Mouse (Mus musculus) midbrain, postnatal 0 days (tissue): ENCODE measurements around the gene Zfp992. TPM values are rescaled to one million over a fixed set of nuclear protein-coding genes. Genes with fewer than 3 reads are reported as not detected.
"Not testable (repeated sequence)": the region's sequence is repeated elsewhere in the genome, so short reads cannot be mapped to it uniquely, and the experiment has no call there.

ENCODE experiments used
- ATAC-seq: fragments of 200-750 bp; cut with Nextera tagmentation; 2 replicates; pipeline ENCODE4 v1.8.0; 2017; ENCODE audit warnings: moderate number of reproducible peaks, mild to moderate bottlenecking, moderate TSS enrichment, moderate library complexity; ENCODE audit not compliant: low FRiP score
- DNase-seq: peaks from one replicate; pipeline ENCODE4 v3.0.0-alpha.2; 2015; ENCODE audit warnings: low spot score
- H3K27ac ChIP-seq: fragments of 300-500 bp; sonication (generic); 2 replicates; pipeline ENCODE4 v1.5.1; 2014; ENCODE audit warnings: low read depth, mild to moderate bottlenecking, low read length, mixed read lengths
- H3K27me3 ChIP-seq: fragments of 300-500 bp; sonication (generic); 2 replicates; pipeline ENCODE4 v1.6.1; 2014; ENCODE audit warnings: low read length, control low read depth, mixed read lengths; ENCODE audit not compliant: insufficient read depth
- H3K36me3 ChIP-seq: fragments of 300-500 bp; sonication (generic); 2 replicates; pipeline ENCODE4 v1.6.1; 2014; ENCODE audit warnings: low read length, control low read depth, mixed read lengths; ENCODE audit not compliant: insufficient read depth
- H3K4me1 ChIP-seq: fragments of 300-500 bp; sonication (generic); 2 replicates; pipeline ENCODE4 v1.6.1; 2014; ENCODE audit warnings: mild to moderate bottlenecking, control low read depth, antibody characterized with exemption, low read length, mixed read lengths; ENCODE audit not compliant: insufficient read depth
- H3K4me2 ChIP-seq: fragments of 300-500 bp; sonication (generic); 2 replicates; pipeline ENCODE4 v1.6.1; 2014; ENCODE audit warnings: low read depth, mild to moderate bottlenecking, low read length, mixed read lengths; ENCODE audit not compliant: poor library complexity, severe bottlenecking
- H3K4me3 ChIP-seq: fragments of 300-500 bp; sonication (generic); 2 replicates; pipeline ENCODE4 v1.5.1; 2014; ENCODE audit warnings: low read depth, mild to moderate bottlenecking, low read length, moderate library complexity
- H3K9ac ChIP-seq: fragments of 300-500 bp; sonication (generic); replicated peaks from 2 replicates; pipeline ENCODE4 v1.6.1; 2014; ENCODE audit warnings: mild to moderate bottlenecking, low read length, moderate library complexity, mixed read lengths; ENCODE audit not compliant: poor library complexity, severe bottlenecking
- H3K9me3 ChIP-seq: fragments of 300-500 bp; sonication (generic); 2 replicates; pipeline ENCODE4 v1.6.1; 2016; ENCODE audit warnings: low read length, control low read depth
- WGBS: fragments of 180-500 bp; shearing (Covaris S2); extraction: QIAGEN DNeasy Blood & Tissue Kit; methylation state at CpG from one replicate; pipeline ENCODE4 v1.1.7; 2014; 5-methylcytosine and 5-hydroxymethylcytosine counted together
- polyA plus RNA-seq: library from polyadenylated mRNA; unstranded; fragments of >200 nt; fragmentation: Nextera tagmentation; extraction: Ambion mirVana; gene quantifications from 2 replicates; pipeline ENCODE4 v1.2.1, GENCODE M21; 2015
- total RNA-seq: library from RNA; depleted of rRNA; stranded (reverse); fragments of >200 nt; gene quantifications from 2 replicates; pipeline ENCODE4 v1.2.3, GENCODE M21; 2014; rRNA removed

Zfp992 gene
- total RNA-seq, result 2.8 and 5.2 TPM in 2 replicates
- polyA plus RNA-seq, result 0.73 and 1.3 TPM in 2 replicates

- not testable (repeated sequence) for H3K4me1 ChIP-seq, H3K4me2 ChIP-seq, H3K27ac ChIP-seq, DNase-seq, H3K4me3 ChIP-seq, H3K36me3 ChIP-seq, H3K27me3 ChIP-seq, H3K9ac ChIP-seq
- H3K9me3 ChIP-seq, result peaks cover 47% of the 10 kb centered on the region
- 90% methylated on average over 2 of the region's 2 CpGs for WGBS
- ATAC-seq, result 0 out of 2 replicates have a peak, but pooled peaks have one; percentile 47
These were observed at the start of gene Zfp992 for GRCm38 (mm10) chr4:146448950-146449349. Zfp992 (plus strand) TSS chr4:146449023.

- H3K4me1 ChIP-seq, H3K27ac ChIP-seq, H3K4me2 ChIP-seq, H3K9ac ChIP-seq, H3K27me3 ChIP-seq, DNase-seq, ATAC-seq, H3K36me3 ChIP-seq, H3K4me3 ChIP-seq: not testable (repeated sequence)
- H3K9me3 ChIP-seq, result peaks cover 14% of the 10 kb centered on the region
- 0% methylated on average over 1 of the region's 1 CpGs for WGBS
These were observed 19.4 kb upstream of the Zfp992 start for GRCm38 (mm10) chr4:146429467-146429866.

- H3K9ac ChIP-seq, H3K27me3 ChIP-seq, H3K4me2 ChIP-seq, H3K4me1 ChIP-seq, H3K4me3 ChIP-seq, DNase-seq, H3K27ac ChIP-seq, H3K36me3 ChIP-seq, ATAC-seq: not testable (repeated sequence)
- H3K9me3 ChIP-seq, result peaks cover 16% of the 10 kb centered on the region
- 66% methylated on average over 2 of the region's 2 CpGs for WGBS
These were observed 17.9 kb upstream of the Zfp992 start for GRCm38 (mm10) chr4:146430876-146431275.

GRCm38 (mm10) chr4:146435539-146435938, 13.3 kb upstream of the Zfp992 start:
- not testable (repeated sequence) for ATAC-seq, H3K4me2 ChIP-seq, H3K27ac ChIP-seq, H3K9ac ChIP-seq, H3K36me3 ChIP-seq, H3K27me3 ChIP-seq, DNase-seq, H3K4me1 ChIP-seq, H3K4me3 ChIP-seq
- WGBS, result 83% methylated on average over 2 of the region's 2 CpGs
- peaks cover 18% of the 10 kb centered on the region for H3K9me3 ChIP-seq

- not testable (repeated sequence) for H3K36me3 ChIP-seq, H3K4me3 ChIP-seq, ATAC-seq, H3K27me3 ChIP-seq, H3K9ac ChIP-seq, H3K4me1 ChIP-seq, H3K27ac ChIP-seq, H3K4me2 ChIP-seq, DNase-seq
- peaks cover 14% of the 10 kb centered on the region for H3K9me3 ChIP-seq
- 78% methylated on average over 1 of the region's 2 CpGs for WGBS
These were observed 11.6 kb upstream of the Zfp992 start for GRCm38 (mm10) chr4:146437256-146437655.

GRCm38 (mm10) chr4:146444345-146444744, 4.5 kb upstream of the Zfp992 start:
- H3K4me1 ChIP-seq, H3K27ac ChIP-seq, DNase-seq, H3K4me2 ChIP-seq, ATAC-seq, H3K36me3 ChIP-seq, H3K27me3 ChIP-seq, H3K9ac ChIP-seq, H3K4me3 ChIP-seq: not testable (repeated sequence)
- peaks cover 39% of the 10 kb centered on the region for H3K9me3 ChIP-seq

GRCm38 (mm10) chr4:146445121-146445520, 3.7 kb upstream of the Zfp992 start:
- DNase-seq, H3K9ac ChIP-seq, ATAC-seq: not testable (repeated sequence)

GRCm38 (mm10) chr4:146446135-146446534, 2.7 kb upstream of the Zfp992 start:
- H3K27ac ChIP-seq, H3K4me3 ChIP-seq, DNase-seq, ATAC-seq, H3K27me3 ChIP-seq, H3K36me3 ChIP-seq, H3K4me1 ChIP-seq, H3K9ac ChIP-seq, H3K4me2 ChIP-seq: not testable (repeated sequence)
- H3K9me3 ChIP-seq, result peaks cover 41% of the 10 kb centered on the region
- WGBS, result 80% methylated on average over 4 of the region's 4 CpGs

More at GRCm38 (mm10) chr4:146445121-146445520, 3.7 kb upstream of the Zfp992 start:
- not testable (repeated sequence) for H3K4me2 ChIP-seq, H3K27me3 ChIP-seq, H3K27ac ChIP-seq, H3K36me3 ChIP-seq, H3K4me1 ChIP-seq, H3K4me3 ChIP-seq
- H3K9me3 ChIP-seq, result peaks cover 41% of the 10 kb centered on the region

GRCm38 (mm10) chr4:146447016-146447415, 1.8 kb upstream of the Zfp992 start:
- not testable (repeated sequence) for H3K27ac ChIP-seq, H3K27me3 ChIP-seq, H3K4me1 ChIP-seq, ATAC-seq, H3K9ac ChIP-seq, H3K4me3 ChIP-seq, H3K4me2 ChIP-seq, H3K36me3 ChIP-seq, DNase-seq
- H3K9me3 ChIP-seq, result peaks cover 41% of the 10 kb centered on the region
- 87% methylated on average over 2 of the region's 2 CpGs for WGBS
